Mouse (Mus musculus) stomach, postnatal 0 days (tissue): ENCODE measurements around the gene Podn. TPM values are rescaled to one million over a fixed set of nuclear protein-coding genes. Genes with fewer than 3 reads are reported as not detected.

ENCODE experiments used
- ATAC-seq: fragments of 200-750 bp; cut with Nextera tagmentation; 2 replicates; pipeline ENCODE4 v1.8.0; 2017; ENCODE audit not compliant: low FRiP score, low TSS enrichment
- DNase-seq: peaks from one replicate; pipeline ENCODE4 v3.0.0-alpha.2; 2016; ENCODE audit warnings: low spot score
- H3K27ac ChIP-seq: fragments of 300-500 bp; sonication (generic); replicated peaks from 2 replicates; pipeline ENCODE4 v1.5.1; 2014; ENCODE audit warnings: mild to moderate bottlenecking, control low read depth
- H3K27me3 ChIP-seq: fragments of 300-500 bp; sonication (generic); 2 replicates; pipeline ENCODE4 v1.6.1; 2014; ENCODE audit warnings: low read length; ENCODE audit not compliant: control insufficient read depth, insufficient read depth
- H3K36me3 ChIP-seq: fragments of 300-500 bp; sonication (generic); 2 replicates; pipeline ENCODE4 v1.6.1; 2014; ENCODE audit warnings: low read length, mixed read lengths; ENCODE audit not compliant: control insufficient read depth, insufficient read depth
- H3K4me1 ChIP-seq: fragments of 300-500 bp; sonication (generic); replicated peaks from 2 replicates; pipeline ENCODE4 v1.6.1; 2014; ENCODE audit warnings: antibody characterized with exemption; ENCODE audit not compliant: control insufficient read depth, insufficient read depth
- H3K4me2 ChIP-seq: fragments of 300-500 bp; sonication (generic); replicated peaks from 2 replicates; pipeline ENCODE4 v1.6.1; 2014; ENCODE audit warnings: low read depth, mild to moderate bottlenecking, control low read depth, moderate library complexity
- H3K4me3 ChIP-seq: fragments of 300-500 bp; sonication (generic); 2 replicates; pipeline ENCODE4 v1.5.1; 2014; ENCODE audit warnings: low read depth, low read length, control low read depth
- H3K9ac ChIP-seq: fragments of 300-500 bp; sonication (generic); 2 replicates; pipeline ENCODE4 v1.6.1; 2014; ENCODE audit warnings: mild to moderate bottlenecking, low read length, control low read depth, mixed read lengths
- H3K9me3 ChIP-seq: fragments of 300-500 bp; sonication (generic); 2 replicates; pipeline ENCODE4 v1.6.1; 2016; ENCODE audit warnings: low read length; ENCODE audit not compliant: control insufficient read depth
- CTCF ChIP-seq: IDR thresholded peaks from 2 replicates; pipeline ENCODE4 v1.5.1; 2016; ENCODE audit warnings: antibody characterized with exemption, low read depth, mild to moderate bottlenecking, moderate library complexity
- EP300 ChIP-seq: optimal IDR thresholded peaks from 2 replicates; pipeline ENCODE3; 2016; ENCODE audit warnings: antibody characterized with exemption
- WGBS: fragments of 180-500 bp; shearing (Covaris S2); extraction: QIAGEN DNeasy Blood & Tissue Kit; methylation state at CpG from one replicate; pipeline ENCODE4 v1.1.7; 2014; 5-methylcytosine and 5-hydroxymethylcytosine counted together
- polyA plus RNA-seq: library from polyadenylated mRNA; unstranded; fragments of >200 nt; fragmentation: Nextera tagmentation; extraction: Ambion mirVana; gene quantifications from 2 replicates; pipeline ENCODE4 v1.2.1, GENCODE M21; 2015

The Podn gene
- polyA plus RNA-seq, 1 experiment from 2014 or later, result 2.0 TPM

DNA sequence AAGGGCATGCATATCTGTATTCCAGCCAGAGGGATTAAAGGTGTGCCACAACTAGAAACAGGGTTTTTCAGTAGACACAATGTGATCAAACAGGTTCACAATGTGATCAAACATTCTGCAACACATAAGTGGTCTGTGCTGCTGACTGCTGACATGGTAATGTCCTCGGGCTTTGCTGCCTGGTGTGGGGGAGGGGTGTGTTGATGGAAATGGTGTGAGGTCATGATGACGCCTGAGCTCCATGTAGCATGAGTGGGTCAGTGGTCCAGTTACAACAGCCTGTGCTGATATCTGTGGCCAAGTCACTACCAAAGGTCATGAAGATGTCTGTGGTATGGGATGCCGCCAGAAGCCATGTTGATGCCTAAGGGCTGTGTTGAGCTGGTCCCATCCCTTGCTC, 34.2 kb upstream of the Podn start:
- no peaks in the 10 kb centered on the region for H3K36me3 ChIP-seq
- no peak overlapping the region for H3K27ac ChIP-seq
- no peak for DNase-seq
- H3K9ac ChIP-seq, result no peak overlapping the region
- 86% methylated on average over 3 of the region's 3 CpGs for WGBS
- H3K4me2 ChIP-seq, result no peak overlapping the region
- no peak overlapping the region for H3K4me3 ChIP-seq
- no peak for ATAC-seq
- H3K27me3 ChIP-seq, result no peaks in the 10 kb centered on the region
- no peaks in the 10 kb centered on the region for H3K9me3 ChIP-seq
- H3K4me1 ChIP-seq, result no peaks in the 10 kb centered on the region
- TF ChIP-seq EP300 (no peak), CTCF (no peak)

DNA sequence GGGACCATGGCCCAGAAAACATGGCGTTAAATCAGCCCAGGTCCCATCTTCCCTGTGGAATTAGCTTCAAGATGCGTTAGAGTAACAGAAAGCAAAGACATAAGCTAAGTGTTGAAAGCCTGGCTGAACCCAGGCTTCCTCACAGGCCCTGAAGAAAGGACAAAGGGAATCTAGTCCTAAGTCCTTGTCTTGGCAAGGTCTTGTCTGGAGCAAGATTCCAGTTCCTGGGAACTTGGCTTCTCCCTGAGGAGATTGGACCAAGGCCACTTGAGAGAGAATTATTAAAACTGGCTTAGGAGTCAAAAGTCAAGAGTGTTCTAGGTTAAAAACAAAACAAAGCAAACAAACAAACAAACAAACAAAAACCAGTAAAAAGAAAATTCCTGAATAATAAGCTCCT, 32.1 kb upstream of the Podn start:
- WGBS, result 91% methylated on average over 2 of the region's 2 CpGs
- TF ChIP-seq EP300, result no peak
- no peak for TF ChIP-seq CTCF
- H3K4me1 ChIP-seq, result no peaks in the 10 kb centered on the region
- H3K27ac ChIP-seq, result no peak overlapping the region
- H3K9ac ChIP-seq, result no peak overlapping the region
- H3K4me2 ChIP-seq, result no peak overlapping the region
- H3K9me3 ChIP-seq, result no peaks in the 10 kb centered on the region
- DNase-seq (no peak), ATAC-seq (no peak)
- H3K4me3 ChIP-seq, result no peak overlapping the region
- H3K36me3 ChIP-seq, result no peaks in the 10 kb centered on the region
- H3K27me3 ChIP-seq, result no peaks in the 10 kb centered on the region

DNA sequence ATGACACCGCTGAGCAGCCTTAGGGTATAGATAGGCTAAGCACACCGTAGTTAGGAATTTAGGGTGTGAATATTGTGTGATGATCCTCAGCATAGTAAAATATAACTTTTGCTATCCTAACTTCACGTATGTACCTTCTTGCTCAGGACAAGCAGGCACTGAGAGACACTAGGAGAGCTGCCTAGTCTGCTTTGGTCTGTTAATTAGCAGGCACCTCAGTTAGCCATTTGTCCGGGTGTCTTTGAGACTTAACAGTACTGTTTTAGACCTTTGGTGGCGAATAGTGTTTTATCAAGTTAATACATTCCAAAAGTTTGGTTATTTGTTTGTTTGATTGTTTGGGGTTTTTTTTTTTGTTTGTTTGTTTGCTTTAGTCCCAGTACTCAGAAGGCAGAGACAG, 31.3 kb upstream of the Podn start:
- Histone ChIP-seq H3K27ac (no peak overlapping the region), H3K4me3 (no peak overlapping the region), H3K36me3 (no peaks in the 10 kb centered on the region), H3K9ac (no peak overlapping the region), H3K4me1 (no peaks in the 10 kb centered on the region), H3K27me3 (no peaks in the 10 kb centered on the region), H3K4me2 (no peak overlapping the region), H3K9me3 (no peaks in the 10 kb centered on the region)
- DNase-seq (no peak), ATAC-seq (no peak)
- WGBS, result 81% methylated on average over 5 of the region's 5 CpGs
- no peak for TF ChIP-seq CTCF
- TF ChIP-seq EP300, result no peak

DNA sequence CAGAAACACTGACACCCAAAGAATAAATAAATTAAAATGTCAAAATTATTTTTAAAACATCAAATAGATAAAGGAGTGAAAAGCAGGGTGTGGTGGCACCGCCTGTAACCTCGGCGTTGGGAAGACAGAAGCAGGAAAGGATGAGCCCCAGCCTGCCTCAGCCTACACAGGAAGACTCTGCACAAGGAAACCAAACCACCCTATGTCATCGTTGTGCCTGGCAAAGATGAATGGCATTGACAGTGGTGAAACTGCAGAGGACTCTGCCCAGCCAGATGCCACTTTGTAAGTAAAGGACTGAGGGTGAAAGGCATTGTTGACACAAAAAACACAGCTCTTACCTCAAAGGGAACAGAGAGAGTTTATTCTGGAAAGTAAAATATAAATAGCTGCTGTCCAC, 30.0 kb upstream of the Podn start:
- Histone ChIP-seq H3K4me1 (no peaks in the 10 kb centered on the region), H3K4me3 (no peak overlapping the region), H3K36me3 (no peaks in the 10 kb centered on the region), H3K27me3 (no peaks in the 10 kb centered on the region), H3K27ac (no peak overlapping the region), H3K9me3 (no peaks in the 10 kb centered on the region), H3K4me2 (no peak overlapping the region), H3K9ac (no peak overlapping the region)
- no peak for TF ChIP-seq CTCF
- no peak for TF ChIP-seq EP300
- DNase-seq (no peak), ATAC-seq (no peak)
- WGBS, result 74% methylated on average over 4 of the region's 4 CpGs

DNA sequence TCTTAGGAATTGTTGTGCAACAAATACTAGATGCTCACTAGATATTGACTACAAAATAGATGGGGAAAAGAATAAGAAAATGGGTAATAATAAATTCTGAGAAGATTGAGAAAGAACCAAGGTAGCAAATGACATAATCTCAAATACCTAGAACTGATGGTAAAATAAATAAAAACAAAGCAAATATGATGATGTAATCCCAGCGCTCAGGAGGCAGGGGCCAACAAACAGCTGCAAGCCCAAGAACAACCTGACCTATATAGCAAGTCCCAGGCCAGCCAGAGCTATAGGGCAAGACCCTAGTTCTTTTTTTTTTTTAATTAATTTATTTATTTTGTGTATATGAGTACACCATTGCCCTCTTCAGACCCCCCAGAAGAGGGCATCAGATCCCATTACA, 27.9 kb upstream of the Podn start:
- H3K36me3 ChIP-seq, result no peaks in the 10 kb centered on the region
- H3K4me3 ChIP-seq, result no peak overlapping the region
- no peak for TF ChIP-seq CTCF
- TF ChIP-seq EP300, result no peak
- 78% methylated on average over 1 of the region's 1 CpGs for WGBS
- no peak overlapping the region for H3K27ac ChIP-seq
- H3K4me2 ChIP-seq, result no peak overlapping the region
- H3K9ac ChIP-seq, result no peak overlapping the region
- no peak for ATAC-seq
- no peaks in the 10 kb centered on the region for H3K27me3 ChIP-seq
- H3K4me1 ChIP-seq, result no peaks in the 10 kb centered on the region
- H3K9me3 ChIP-seq, result no peaks in the 10 kb centered on the region
- no peak for DNase-seq

DNA sequence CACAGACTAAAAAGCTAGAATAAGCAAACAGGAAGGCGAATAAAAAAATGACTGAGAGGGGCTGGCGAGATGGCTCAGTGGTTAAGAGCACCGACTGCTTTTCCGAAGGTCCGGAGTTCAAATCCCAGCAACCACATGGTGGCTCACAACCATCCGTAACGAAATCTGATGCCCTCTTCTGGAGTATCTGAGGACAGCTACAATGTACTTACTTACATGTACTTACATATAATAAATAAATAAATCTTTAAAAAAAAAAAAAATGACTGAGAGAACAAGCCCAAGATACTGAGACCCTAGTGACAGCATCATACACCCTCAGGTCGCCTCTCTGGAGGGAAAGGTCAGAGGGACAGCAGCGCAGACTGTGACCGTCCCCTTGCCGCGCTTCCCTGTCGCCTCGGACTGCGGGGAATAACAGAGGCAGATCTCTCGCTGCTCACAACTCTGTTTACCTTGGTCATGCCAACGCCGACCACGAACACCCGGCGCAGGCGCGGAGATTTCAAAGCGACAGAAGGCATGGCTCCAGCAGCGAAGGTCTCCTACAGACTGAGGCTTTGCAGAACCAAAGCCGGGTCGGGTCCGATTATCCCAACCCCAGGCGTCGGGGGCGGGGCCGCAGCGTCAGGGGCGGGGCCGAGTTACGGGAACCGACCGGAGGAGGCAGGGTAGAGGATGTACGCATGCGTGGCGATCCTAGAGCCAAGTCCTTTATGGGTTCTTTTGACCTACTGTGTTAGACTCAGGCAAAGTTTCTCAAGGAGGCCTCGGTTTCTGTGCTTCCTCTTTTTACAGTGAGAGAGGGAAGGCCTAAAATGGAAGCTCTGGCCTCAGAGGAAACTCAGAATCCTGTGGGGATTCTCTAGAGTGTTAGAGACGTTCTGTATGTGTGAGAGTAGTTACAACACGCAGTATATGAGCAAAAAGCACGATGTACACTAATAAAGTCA, 22.0 kb upstream of the Podn start:
- H3K4me2 ChIP-seq, result peak overlapping the region; percentile 69
- DNase-seq (peak; percentile 94), ATAC-seq (peak; percentile 94)
- peak overlapping the region; percentile 65 for H3K9ac ChIP-seq
- no peaks in the 10 kb centered on the region for H3K27me3 ChIP-seq
- no peaks in the 10 kb centered on the region for H3K4me1 ChIP-seq
- TF ChIP-seq EP300 (no peak), CTCF (no peak; the same call in 1 of the 2 replicates)
- no peaks in the 10 kb centered on the region for H3K36me3 ChIP-seq
- H3K4me3 ChIP-seq, result peak overlapping the region; percentile 58
- WGBS, result 13% methylated on average over 43 of the region's 45 CpGs
- H3K9me3 ChIP-seq, result no peaks in the 10 kb centered on the region
- H3K27ac ChIP-seq, result peak overlapping the region; percentile 69
